Mouse (Mus musculus) erythroblast, embryonic 14.5 days (primary cell): Measurements from ENCODE around the gene Olfr293.

ENCODE experiments used
- GATA1 ChIP-seq: IDR thresholded peaks from 2 replicates; pipeline ENCODE4 v1.6.1; 2012; ENCODE audit warnings: low read length, inconsistent platforms, mixed read lengths
- TAL1 ChIP-seq: IDR thresholded peaks from 3 replicates; pipeline ENCODE4 v1.6.1; 2012; ENCODE audit warnings: low read length, inconsistent platforms, mixed read lengths

DNA sequence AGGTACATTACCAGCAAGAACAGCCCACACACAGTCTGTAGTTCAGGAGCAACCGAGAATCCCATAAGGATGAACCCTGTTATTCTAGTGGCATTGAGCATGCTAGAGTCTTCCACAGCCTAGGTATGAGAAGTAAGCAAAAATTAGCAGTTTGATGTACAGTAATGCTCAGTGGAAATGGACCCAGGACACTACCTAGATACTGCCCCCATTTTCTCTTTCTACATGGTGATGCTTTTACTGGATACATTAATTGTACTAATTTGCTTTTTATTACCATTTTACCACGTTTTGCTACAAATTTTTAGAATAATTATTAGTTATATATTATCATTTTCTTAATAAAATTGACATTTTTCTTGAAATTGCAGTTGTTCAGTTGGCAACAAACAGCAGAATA is 32.3 kb upstream of the Olfr293 start, which contains the start of gene Olfr294:
- TF ChIP-seq TAL1, result no peak
- TF ChIP-seq GATA1, result no peak
